Mouse (Mus musculus) liver, postnatal 0 days (tissue): Measurements from ENCODE around the gene Hacd4. TPM values are rescaled to one million over a fixed set of nuclear protein-coding genes. Genes with fewer than 3 reads are reported as not detected.

Experiments used
- ATAC-seq: fragments of 200-750 bp; cut with Nextera tagmentation; 2 replicates; pipeline ENCODE4 v1.8.0; 2017; ENCODE audit warnings: mild to moderate bottlenecking, moderate library complexity
- DNase-seq: peaks from one replicate; pipeline ENCODE4 v3.0.0-alpha.2; 2016
- H3K27ac ChIP-seq: fragments of 300-500 bp; sonication (generic); 2 replicates; pipeline ENCODE4 v1.5.1; 2014; ENCODE audit warnings: antibody characterized with exemption, moderate library complexity, mild to moderate bottlenecking, low read depth
- H3K27me3 ChIP-seq: fragments of 300-500 bp; sonication (generic); 2 replicates; pipeline ENCODE4 v1.6.1; 2014; ENCODE audit warnings: low read length, control low read depth, mixed read lengths; ENCODE audit not compliant: insufficient read depth
- H3K36me3 ChIP-seq: fragments of 300-500 bp; sonication (generic); replicated peaks from 2 replicates; pipeline ENCODE4 v1.6.1; 2014; ENCODE audit warnings: mild to moderate bottlenecking, control low read depth, low read length, moderate library complexity, mixed read lengths; ENCODE audit not compliant: insufficient read depth
- H3K4me1 ChIP-seq: fragments of 300-500 bp; sonication (generic); 2 replicates; pipeline ENCODE4 v1.6.1; 2014; ENCODE audit warnings: antibody characterized with exemption, mild to moderate bottlenecking, control low read depth; ENCODE audit not compliant: insufficient read depth
- H3K4me2 ChIP-seq: fragments of 300-500 bp; sonication (generic); 2 replicates; pipeline ENCODE4 v1.6.1; 2014; ENCODE audit warnings: low read depth, mild to moderate bottlenecking, low read length, moderate library complexity, mixed read lengths
- H3K4me3 ChIP-seq: fragments of 300-500 bp; sonication (generic); 2 replicates; pipeline ENCODE4 v1.5.1; 2014; ENCODE audit warnings: low read depth, low read length
- H3K9ac ChIP-seq: fragments of 300-500 bp; sonication (generic); replicated peaks from 2 replicates; pipeline ENCODE4 v1.6.1; 2014; ENCODE audit warnings: mild to moderate bottlenecking, moderate library complexity
- H3K9me3 ChIP-seq: fragments of 300-500 bp; sonication (generic); 2 replicates; pipeline ENCODE4 v1.6.1; 2016; ENCODE audit warnings: mild to moderate bottlenecking, control low read depth, low read length, mixed read lengths
- CTCF ChIP-seq: sonication (generic); IDR thresholded peaks from 2 replicates; pipeline ENCODE4 v1.5.1; 2016; ENCODE audit warnings: antibody characterized with exemption, low read depth
- EP300 ChIP-seq: IDR thresholded peaks from 2 replicates; pipeline ENCODE4 v1.6.1; 2016; ENCODE audit warnings: antibody characterized with exemption, low read depth, mild to moderate bottlenecking
- WGBS: fragments of 180-500 bp; shearing (Covaris S2); extraction: QIAGEN DNeasy Blood & Tissue Kit; methylation state at CpG from one replicate; pipeline ENCODE4 v1.1.7; 2014; ENCODE audit not compliant: insufficient replicate concordance; 5-methylcytosine and 5-hydroxymethylcytosine counted together
- polyA plus RNA-seq: library from polyadenylated mRNA; unstranded; fragments of >200 nt; fragmentation: Nextera tagmentation; extraction: Ambion mirVana; gene quantifications from 2 replicates; pipeline ENCODE4 v1.2.1, GENCODE M21; 2015

The Hacd4 gene
- polyA plus RNA-seq, 1 experiment from 2014 or later = 5.3 TPM

DNA sequence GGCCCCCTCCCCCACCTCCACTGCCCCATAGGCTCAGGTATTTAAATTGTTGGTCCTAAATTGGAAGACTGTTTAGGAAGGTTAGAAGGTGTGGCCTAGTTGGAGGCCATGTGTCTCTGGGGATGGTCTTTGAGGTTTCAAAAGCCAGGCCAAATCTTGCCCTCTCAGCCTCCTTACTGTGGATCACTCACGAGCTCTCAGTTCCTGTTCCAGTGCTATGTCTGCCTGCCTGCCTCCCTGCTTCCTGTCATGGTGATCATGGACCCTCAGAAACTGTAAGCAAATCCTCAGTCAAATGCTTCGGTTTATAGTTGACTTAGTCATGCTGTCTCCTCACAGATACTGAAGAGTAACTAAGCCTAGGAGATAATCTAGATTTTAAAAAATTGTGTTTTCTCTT lies 19.9 kb upstream of the Hacd4 start:
- ATAC-seq = no peak
- Histone ChIP-seq H3K27me3 (no peaks in the 10 kb centered on the region), H3K36me3 (no peaks in the 10 kb centered on the region), H3K27ac (no peak overlapping the region), H3K9ac (no peak overlapping the region), H3K4me1 (no peaks in the 10 kb centered on the region), H3K4me2 (no peak overlapping the region), H3K9me3 (no peaks in the 10 kb centered on the region), H3K4me3 (no peak overlapping the region)
- TF ChIP-seq CTCF (no peak), EP300 (no peak)
- no peak for DNase-seq
- WGBS = 36% methylated on average over 2 of the region's 2 CpGs

DNA sequence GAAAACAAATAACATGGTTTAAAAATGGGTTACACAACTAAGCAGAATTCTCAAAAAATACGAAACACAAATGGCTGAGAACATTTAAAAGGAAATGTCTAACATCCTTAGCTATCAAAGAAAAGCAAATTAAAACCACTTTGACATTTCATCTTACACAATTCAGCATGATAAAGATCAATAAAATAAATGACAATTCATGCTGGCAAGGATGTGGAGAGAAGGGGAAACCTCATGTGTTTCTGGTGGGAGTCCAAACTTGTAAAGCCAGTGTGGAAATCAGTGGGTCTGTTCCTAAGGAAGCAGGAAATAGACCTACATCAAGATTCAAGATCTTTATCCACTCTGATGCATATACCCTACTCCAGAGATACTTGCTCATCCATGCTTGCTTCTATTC lies 19.4 kb upstream of the Hacd4 start:
- 62% methylated on average over 1 of the region's 1 CpGs for WGBS
- Histone ChIP-seq H3K27me3 (no peaks in the 10 kb centered on the region), H3K9ac (no peak overlapping the region), H3K4me3 (no peak overlapping the region), H3K4me2 (no peak overlapping the region), H3K36me3 (no peaks in the 10 kb centered on the region), H3K27ac (no peak overlapping the region), H3K4me1 (no peaks in the 10 kb centered on the region), H3K9me3 (no peaks in the 10 kb centered on the region)
- no peak for TF ChIP-seq EP300
- TF ChIP-seq CTCF = no peak
- ATAC-seq (no peak), DNase-seq (no peak)

DNA sequence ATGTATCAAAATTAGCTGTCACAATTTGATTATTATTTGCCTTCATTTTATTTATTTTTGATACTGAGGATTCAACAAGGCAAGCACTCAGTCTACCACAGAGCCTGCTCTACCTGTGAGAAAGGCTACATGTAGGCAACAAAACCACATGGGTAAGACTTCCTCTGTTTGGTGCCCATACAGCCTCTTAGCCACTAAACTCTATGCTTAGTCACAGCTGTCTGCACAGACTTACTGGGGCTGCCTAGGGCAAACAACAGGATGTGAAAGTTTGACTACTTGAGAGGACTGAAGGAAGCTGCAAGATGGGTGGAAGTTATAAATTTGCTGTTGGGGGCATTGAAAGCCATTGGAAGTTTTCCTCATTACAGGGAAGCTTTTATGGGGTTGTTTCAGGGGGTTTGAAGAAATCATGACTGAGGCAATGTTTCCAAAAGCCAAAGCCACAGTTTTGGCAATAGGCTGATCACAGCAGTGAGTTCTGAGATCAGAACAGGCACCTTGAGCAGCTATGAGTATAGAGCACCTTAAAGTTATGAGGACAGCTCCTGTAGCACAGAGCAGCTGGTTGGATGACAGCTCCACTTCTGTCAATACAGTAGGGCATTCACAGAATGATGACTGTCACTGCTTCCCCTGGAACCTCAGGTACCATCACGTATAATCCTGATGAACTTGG lies 11.5 kb upstream of the Hacd4 start:
- no peak for DNase-seq
- TF ChIP-seq EP300 (no peak), CTCF (no peak)
- no peak for ATAC-seq
- no peak overlapping the region for H3K4me3 ChIP-seq
- WGBS = 82% methylated on average over 1 of the region's 1 CpGs
- no peaks in the 10 kb centered on the region for H3K4me1 ChIP-seq
- H3K4me2 ChIP-seq = no peak overlapping the region
- H3K27me3 ChIP-seq = no peaks in the 10 kb centered on the region
- H3K27ac ChIP-seq = no peak overlapping the region
- no peak overlapping the region for H3K9ac ChIP-seq
- no peaks in the 10 kb centered on the region for H3K9me3 ChIP-seq
- no peaks in the 10 kb centered on the region for H3K36me3 ChIP-seq

DNA sequence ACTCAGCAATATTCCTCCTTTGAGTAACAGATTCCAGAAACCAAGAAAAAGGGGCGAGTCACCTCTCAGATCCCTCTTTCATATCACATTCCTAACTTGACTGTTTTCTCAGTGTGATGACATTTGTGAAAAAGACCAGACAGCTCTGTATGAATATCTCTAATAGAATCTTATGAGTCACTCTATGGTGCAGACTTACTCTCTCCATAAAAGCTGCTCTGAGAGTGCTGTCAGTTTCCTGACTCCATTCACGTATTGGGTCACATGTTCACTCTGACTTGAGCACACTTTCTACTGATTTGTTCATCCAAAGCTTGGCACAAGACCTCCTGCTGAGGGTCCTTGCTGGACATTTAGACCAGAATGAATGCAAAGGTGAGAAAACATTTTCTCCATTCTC lies 10.2 kb upstream of the Hacd4 start:
- DNase-seq (no peak), ATAC-seq (no peak)
- Histone ChIP-seq H3K9ac (no peak overlapping the region), H3K36me3 (no peaks in the 10 kb centered on the region), H3K27ac (no peak overlapping the region), H3K4me3 (no peak overlapping the region), H3K4me2 (no peak overlapping the region), H3K9me3 (no peaks in the 10 kb centered on the region), H3K27me3 (no peaks in the 10 kb centered on the region), H3K4me1 (no peaks in the 10 kb centered on the region)
- 73% methylated on average over 2 of the region's 2 CpGs for WGBS
- TF ChIP-seq CTCF (no peak), EP300 (no peak)

DNA sequence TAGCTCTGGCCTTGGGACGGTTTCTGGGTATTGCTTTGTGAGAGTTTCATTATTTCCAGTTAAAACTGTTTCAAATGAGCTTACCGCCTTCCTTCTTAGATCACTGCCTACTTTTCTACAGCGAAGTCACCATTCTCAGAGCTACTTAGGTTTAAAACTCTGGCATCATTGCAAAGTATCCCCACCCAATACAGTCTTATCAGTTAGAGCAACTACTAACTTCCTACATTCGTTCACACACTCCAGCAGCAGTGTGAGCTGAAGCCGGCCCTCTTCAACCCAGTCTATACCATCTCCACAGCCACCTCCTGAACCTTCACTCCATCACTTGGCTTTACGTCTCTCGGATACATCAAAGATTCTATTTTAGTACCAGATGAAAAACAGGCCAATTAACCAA lies 2.1 kb upstream of the Hacd4 start:
- no peak for TF ChIP-seq CTCF

DNA sequence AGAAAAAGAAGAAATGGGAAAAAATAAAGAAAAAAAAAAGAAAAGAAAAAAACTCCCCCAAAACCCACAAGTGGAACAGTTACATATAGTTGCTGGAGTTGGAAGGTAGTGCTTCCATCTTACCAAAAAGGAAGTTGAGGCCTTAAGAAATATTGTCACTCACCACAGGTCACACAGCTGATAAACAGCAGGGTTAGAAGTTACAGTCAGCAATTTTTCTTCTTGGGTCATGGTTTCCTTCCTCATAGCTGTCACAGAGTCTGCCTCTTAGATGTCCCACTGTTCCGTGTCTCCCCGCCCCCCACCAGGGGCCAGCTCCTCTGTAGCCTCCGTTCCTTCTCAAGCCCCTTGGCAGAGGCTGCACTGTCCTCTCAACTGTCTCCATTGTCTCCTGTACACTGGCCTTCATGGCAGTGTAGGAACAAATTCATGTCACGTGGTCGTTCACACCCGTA lies 968 bp upstream of the Hacd4 start:
- ATAC-seq = peak; percentile 68
- DNase-seq = peak; percentile 29
- Histone ChIP-seq H3K4me1 (peaks cover 10% of the 10 kb centered on the region), H3K9me3 (no peaks in the 10 kb centered on the region), H3K4me3 (no peak overlapping the region), H3K36me3 (no peaks in the 10 kb centered on the region), H3K9ac (no peak overlapping the region), H3K27me3 (no peaks in the 10 kb centered on the region), H3K4me2 (peak overlapping the region; percentile 41), H3K27ac (0 out of 2 replicates have a peak overlapping the region, but pooled peaks have one; percentile 24)
- WGBS = 36% methylated on average over 6 of the region's 6 CpGs
- no peak for TF ChIP-seq EP300
- no peak for TF ChIP-seq CTCF

More for the DNA sequence above, 2.1 kb upstream of the Hacd4 start:
- Histone ChIP-seq H3K9ac (no peak overlapping the region), H3K36me3 (no peaks in the 10 kb centered on the region), H3K4me3 (no peak overlapping the region), H3K27ac (no peak overlapping the region), H3K4me2 (no peak overlapping the region), H3K4me1 (peaks cover 10% of the 10 kb centered on the region), H3K9me3 (no peaks in the 10 kb centered on the region), H3K27me3 (no peaks in the 10 kb centered on the region)
- WGBS = 65% methylated on average over 7 of the region's 7 CpGs
- DNase-seq = no peak
- ATAC-seq = no peak
